Mouse (Mus musculus): ENCODE data around the gene Fkbp8. TPM values are rescaled to one million over a fixed set of nuclear protein-coding genes. Genes with fewer than 3 reads are reported as not detected.

Fkbp8 gene
- polyA plus RNA-seq, 1 experiment from 2014 or later: 353 TPM

- Histone ChIP-seq H3K27ac (peak overlapping the region; percentile 81), H3K27me3 (replicated peaks) (no peaks in the 10 kb centered on the region), H3K9ac (peak overlapping the region; percentile 45; the same call in 1 of the 2 replicates), H3K9me3 (no peaks in the 10 kb centered on the region), H3K36me3 (peaks cover 37% of the 10 kb centered on the region), H3K4me3 (peak overlapping the region; percentile 73), H3K4me2 (replicated peaks) (peak overlapping the region; percentile 81), H3K4me1 (peaks cover 26% of the 10 kb centered on the region)
- WGBS: under 1% methylated on average over 32 of the region's 32 CpGs
- ATAC-seq (ENCODE audit: low FRiP score, low read depth): peak; percentile 80
These were observed 11.1 kb downstream of the Fkbp8 start for GRCm38 (mm10) chr8:70538633-70539076.

- peak within 1 kb of the TSS; percentile 79 for H3K9ac ChIP-seq
- WGBS: 1% methylated on average over 58 of the region's 58 CpGs
- H3K9me3 ChIP-seq: no peaks in the 10 kb centered on the region
- peaks cover 26% of the 10 kb centered on the region for H3K4me1 ChIP-seq
- ATAC-seq (ENCODE audit: low FRiP score, low read depth): peak; percentile 88
- H3K4me2 ChIP-seq (replicated peaks): peak within 1 kb of the TSS; percentile 81
- peaks cover 32% of the 10 kb centered on the region for H3K36me3 ChIP-seq
- H3K27ac ChIP-seq: peak within 1 kb of the TSS; percentile 81
- H3K4me3 ChIP-seq: peak within 1 kb of the TSS; percentile 73
- H3K27me3 ChIP-seq (replicated peaks): no peaks in the 10 kb centered on the region
These were observed 11.7 kb downstream of the Fkbp8 start, which contains the start of gene Ell for GRCm38 (mm10) chr8:70539077-70539813. Gene Ell, plus strand, starts transcription at chr8:70539457.

DNA sequence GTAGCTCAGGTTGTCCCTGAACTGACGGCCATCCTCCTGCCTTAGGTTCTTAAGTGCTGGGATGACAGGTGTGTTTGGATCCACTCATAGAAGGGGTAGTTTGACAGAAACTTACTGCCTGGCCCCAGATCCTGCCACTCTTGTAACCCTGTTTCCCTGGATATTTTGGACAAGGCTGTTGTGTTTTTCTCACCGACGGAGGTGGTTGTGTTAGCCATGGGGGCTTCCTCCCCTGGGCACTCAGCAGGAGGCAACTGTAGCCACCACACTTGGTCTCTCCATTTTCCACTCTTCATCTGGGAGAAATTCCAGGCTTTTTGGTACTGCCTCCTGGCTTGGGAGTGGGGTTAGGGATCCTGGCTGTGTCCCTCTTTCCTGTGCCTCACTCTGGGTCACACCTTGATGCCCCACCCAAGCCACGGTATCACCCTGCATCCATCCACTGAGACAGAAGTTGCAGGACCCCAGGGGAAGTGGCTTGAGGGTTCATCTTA is 12.5 kb downstream of the Fkbp8 start:
- no peak for ATAC-seq (ENCODE audit: low FRiP score, low read depth)
- peak overlapping the region; percentile 73 for H3K4me3 ChIP-seq

GRCm38 (mm10) chr8:70540507-70541071 is 13.1 kb downstream of the Fkbp8 start:
- 52% methylated on average over 7 of the region's 7 CpGs for WGBS
- H3K27ac ChIP-seq: no peak overlapping the region

More for the DNA sequence above, 12.5 kb downstream of the Fkbp8 start:
- Histone ChIP-seq H3K27ac (no peak overlapping the region), H3K9ac (peak overlapping the region; percentile 79), H3K4me1 (peaks cover 26% of the 10 kb centered on the region), H3K4me2 (replicated peaks) (peak overlapping the region; percentile 81), H3K9me3 (no peaks in the 10 kb centered on the region), H3K36me3 (peaks cover 23% of the 10 kb centered on the region), H3K27me3 (replicated peaks) (no peaks in the 10 kb centered on the region)
- 14% methylated on average over 4 of the region's 4 CpGs for WGBS

DNA sequence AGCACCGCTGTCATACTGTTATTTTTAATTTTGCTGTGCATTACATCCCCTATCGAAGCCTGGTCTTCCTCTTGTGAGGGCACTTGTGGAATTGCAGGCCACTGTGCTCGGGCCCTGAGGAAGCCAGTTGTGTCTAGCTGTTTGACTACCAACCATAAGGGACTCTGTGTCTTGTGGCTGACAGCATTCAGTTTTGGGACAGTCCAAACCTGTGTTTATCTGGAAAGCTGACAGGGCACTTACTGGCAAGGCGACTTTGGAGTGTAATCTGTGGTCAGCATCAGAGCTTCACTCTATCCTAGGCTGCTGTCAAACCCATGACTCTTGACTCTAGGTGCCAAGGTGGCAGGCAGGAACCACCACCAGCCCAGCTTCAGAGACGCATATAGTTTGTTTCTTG is 13.6 kb downstream of the Fkbp8 start:
- no peak overlapping the region for H3K27ac ChIP-seq
- no peaks in the 10 kb centered on the region for H3K27me3 ChIP-seq (replicated peaks)
- H3K4me3 ChIP-seq: no peak overlapping the region
- H3K4me2 ChIP-seq (replicated peaks): peak overlapping the region; percentile 81
- no peaks in the 10 kb centered on the region for H3K9me3 ChIP-seq
- peaks cover 26% of the 10 kb centered on the region for H3K4me1 ChIP-seq
- WGBS: 89% methylated on average over 5 of the region's 5 CpGs
- H3K9ac ChIP-seq: no peak overlapping the region; the same call in 1 of the 2 replicates
- peaks cover 15% of the 10 kb centered on the region for H3K36me3 ChIP-seq
- ATAC-seq (ENCODE audit: low FRiP score, low read depth): no peak

More at GRCm38 (mm10) chr8:70540507-70541071, 13.1 kb downstream of the Fkbp8 start:
- Histone ChIP-seq H3K4me2 (replicated peaks) (peak overlapping the region; percentile 81), H3K36me3 (peaks cover 18% of the 10 kb centered on the region), H3K27me3 (replicated peaks) (no peaks in the 10 kb centered on the region), H3K9ac (peak overlapping the region; percentile 79), H3K4me1 (peaks cover 26% of the 10 kb centered on the region), H3K9me3 (no peaks in the 10 kb centered on the region), H3K4me3 (peak overlapping the region; percentile 73)
- ATAC-seq (ENCODE audit: low FRiP score, low read depth): no peak

GRCm38 (mm10) chr8:70544200-70544687 is 16.7 kb downstream of the Fkbp8 start:
- Histone ChIP-seq H3K27me3 (replicated peaks) (no peaks in the 10 kb centered on the region), H3K4me1 (peaks cover 21% of the 10 kb centered on the region), H3K36me3 (no peaks in the 10 kb centered on the region), H3K27ac (no peak overlapping the region), H3K4me3 (no peak overlapping the region), H3K9me3 (no peaks in the 10 kb centered on the region), H3K9ac (no peak overlapping the region), H3K4me2 (replicated peaks) (no peak overlapping the region; the same call in 1 of the 2 replicates)
- 72% methylated on average over 6 of the region's 6 CpGs for WGBS
- ATAC-seq (ENCODE audit: low FRiP score, low read depth): no peak

DNA sequence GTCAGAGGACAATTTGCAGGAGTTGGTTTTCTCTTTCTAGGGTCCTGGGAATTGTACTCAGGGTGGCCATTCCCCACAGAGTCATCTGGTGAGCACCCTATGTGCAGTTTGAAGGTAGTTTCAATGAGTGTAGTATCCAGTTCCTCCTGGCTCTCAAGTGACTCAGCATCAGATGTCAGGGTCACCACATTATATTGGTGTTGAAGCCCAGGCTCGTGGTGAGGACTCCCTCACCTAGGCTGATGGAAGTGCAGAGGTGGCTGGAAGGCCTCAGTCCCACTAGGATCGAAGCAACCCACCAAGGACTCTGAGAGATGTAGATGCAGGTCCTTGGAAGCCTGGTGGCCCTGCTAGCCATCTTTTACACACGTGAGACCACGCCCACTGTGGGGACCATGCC is 18.9 kb downstream of the Fkbp8 start:
- Histone ChIP-seq H3K36me3 (no peaks in the 10 kb centered on the region), H3K27me3 (replicated peaks) (no peaks in the 10 kb centered on the region), H3K9ac (no peak overlapping the region), H3K9me3 (no peaks in the 10 kb centered on the region), H3K4me2 (replicated peaks) (no peak overlapping the region), H3K4me1 (peaks cover 5% of the 10 kb centered on the region), H3K27ac (no peak overlapping the region), H3K4me3 (no peak overlapping the region)
- ATAC-seq (ENCODE audit: low FRiP score, low read depth): no peak
- WGBS: 87% methylated on average over 4 of the region's 4 CpGs

DNA sequence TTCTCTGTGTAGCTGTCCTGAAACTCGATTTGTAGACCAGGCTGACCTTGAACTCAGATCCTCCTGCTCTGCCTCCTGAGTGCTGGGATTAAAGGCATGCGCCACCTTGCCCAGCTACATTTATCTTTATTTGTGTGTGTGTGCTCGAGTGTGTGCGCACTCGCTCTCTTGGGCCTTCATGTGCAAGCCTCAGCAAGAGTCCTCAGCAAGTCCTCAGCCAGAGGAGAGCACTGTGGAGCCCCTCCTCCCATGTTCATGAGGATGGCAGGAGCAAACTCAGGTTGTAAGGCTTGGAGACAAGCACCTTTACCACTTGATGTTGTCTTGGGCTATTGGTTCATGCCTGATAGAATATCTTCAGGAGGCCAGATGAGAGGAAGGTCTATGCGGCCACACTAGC is 20.2 kb downstream of the Fkbp8 start:
- no peak overlapping the region for H3K27ac ChIP-seq
- no peaks in the 10 kb centered on the region; the same call in 1 of the 2 replicates for H3K4me1 ChIP-seq
- H3K4me2 ChIP-seq (replicated peaks): no peak overlapping the region
- H3K36me3 ChIP-seq: no peaks in the 10 kb centered on the region
- no peaks in the 10 kb centered on the region for H3K9me3 ChIP-seq
- no peaks in the 10 kb centered on the region for H3K27me3 ChIP-seq (replicated peaks)
- 93% methylated on average over 6 of the region's 6 CpGs for WGBS
- H3K4me3 ChIP-seq: no peak overlapping the region
- no peak for ATAC-seq (ENCODE audit: low FRiP score, low read depth)
- no peak overlapping the region for H3K9ac ChIP-seq

GRCm38 (mm10) chr8:70549412-70550184 is 22.1 kb downstream of the Fkbp8 start:
- Histone ChIP-seq H3K4me1 (no peaks in the 10 kb centered on the region), H3K27me3 (replicated peaks) (no peaks in the 10 kb centered on the region), H3K4me2 (replicated peaks) (no peak overlapping the region), H3K4me3 (no peak overlapping the region), H3K9me3 (no peaks in the 10 kb centered on the region), H3K27ac (no peak overlapping the region), H3K9ac (no peak overlapping the region), H3K36me3 (no peaks in the 10 kb centered on the region)
- no peak for ATAC-seq (ENCODE audit: low FRiP score, low read depth)
- 92% methylated on average over 10 of the region's 10 CpGs for WGBS

GRCm38 (mm10) chr8:70551558-70552161 is 24.1 kb downstream of the Fkbp8 start:
- Histone ChIP-seq H3K9me3 (no peaks in the 10 kb centered on the region), H3K27ac (no peak overlapping the region), H3K4me3 (no peak overlapping the region), H3K9ac (no peak overlapping the region), H3K4me1 (no peaks in the 10 kb centered on the region), H3K4me2 (replicated peaks) (no peak overlapping the region), H3K27me3 (replicated peaks) (no peaks in the 10 kb centered on the region), H3K36me3 (0 out of 2 replicates have a peak, but pooled peaks cover 4% of the 10 kb centered on the region)
- WGBS: 79% methylated on average over 3 of the region's 3 CpGs
- no peak for ATAC-seq (ENCODE audit: low FRiP score, low read depth)

DNA sequence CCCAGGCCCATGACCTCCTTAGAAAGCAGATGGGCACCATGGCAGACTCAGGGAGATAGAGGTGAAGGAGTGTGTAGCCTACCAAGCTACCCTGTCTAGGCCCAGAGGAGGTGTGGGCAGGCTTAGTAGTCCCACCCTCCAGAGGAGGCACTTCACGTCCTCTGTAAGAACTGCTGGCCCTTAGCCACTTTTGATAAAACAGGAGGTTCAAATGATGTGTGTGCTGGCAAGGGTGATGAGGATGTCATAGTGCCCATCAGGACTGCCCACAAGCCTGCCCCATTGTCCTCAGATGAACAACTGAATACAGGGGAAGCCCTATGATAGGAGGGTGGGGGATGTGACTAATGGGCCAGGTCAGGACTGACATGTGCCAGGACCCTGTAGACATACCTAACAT is 25.3 kb downstream of the Fkbp8 start:
- no peak for ATAC-seq (ENCODE audit: low FRiP score, low read depth)
- H3K4me2 ChIP-seq (replicated peaks): no peak overlapping the region
- H3K9me3 ChIP-seq: no peaks in the 10 kb centered on the region
- no peaks in the 10 kb centered on the region for H3K4me1 ChIP-seq
- no peaks in the 10 kb centered on the region for H3K27me3 ChIP-seq (replicated peaks)
- H3K27ac ChIP-seq: no peak overlapping the region
- H3K4me3 ChIP-seq: no peak overlapping the region
- H3K36me3 ChIP-seq: 0 out of 2 replicates have a peak, but pooled peaks cover 4% of the 10 kb centered on the region
- H3K9ac ChIP-seq: no peak overlapping the region
- WGBS: 65% methylated on average over 1 of the region's 1 CpGs

Measured in neural tube, embryonic 12.5 days (tissue).